Mouse (Mus musculus): ENCODE measurements around the gene Bfsp1. TPM values are rescaled to one million over a fixed set of nuclear protein-coding genes. Genes with fewer than 3 reads are reported as not detected.

Gene Bfsp1
- total and polyA plus RNA-seq, 3 experiments = 0.05 TPM; not detected in 2

GRCm38 (mm10) chr2:143847291-143847690, 15.7 kb downstream of the Bfsp1 start:
- no peak for DNase-seq (ENCODE audit: low spot score)
- H3K27me3 ChIP-seq (ENCODE audit: insufficient read depth, low read length) = peaks cover 4% of the 10 kb centered on the region; the same call in 1 of the 2 replicates
- H3K9me3 ChIP-seq (replicated peaks) = no peaks in the 10 kb centered on the region
- TF ChIP-seq CTCF (IDR thresholded peaks at IDR 0.05; ENCODE audit: low read depth, low read length) (no peak), TAL1 (conservative IDR thresholded peaks at IDR 0.05; ENCODE audit: low read depth, low read length) (no peak), GATA1 (IDR thresholded peaks at IDR 0.05; ENCODE audit: borderline replicate concordance, low read length) (no peak), POLR2AphosphoS5 (IDR thresholded peaks at IDR 0.05; ENCODE audit: insufficient replicate concordance, low read depth, low read length) (no peak), GATA2 (IDR thresholded peaks at IDR 0.05; ENCODE audit: borderline replicate concordance, low read depth, low read length) (no peak)
- H3K36me3 ChIP-seq (replicated peaks) = no peaks in the 10 kb centered on the region
- no peaks in the 10 kb centered on the region for H3K4me1 ChIP-seq (ENCODE audit: insufficient read depth, low read depth, low read length)
- H3K4me3 ChIP-seq (ENCODE audit: low read depth, low read length) = no peak overlapping the region
- ATAC-seq (ENCODE audit: extremely low read depth, insufficient number of reproducible peaks, low FRiP score, poor library complexity, severe bottlenecking) = no peak

GRCm38 (mm10) chr2:143846799-143847198, 16.2 kb downstream of the Bfsp1 start:
- Histone ChIP-seq H3K4me1 (ENCODE audit: insufficient read depth, low read depth, low read length) (no peaks in the 10 kb centered on the region), H3K4me3 (ENCODE audit: low read depth, low read length) (no peak overlapping the region), H3K9me3 (replicated peaks) (no peaks in the 10 kb centered on the region), H3K27me3 (ENCODE audit: insufficient read depth, low read length) (peaks cover 4% of the 10 kb centered on the region; the same call in 1 of the 2 replicates), H3K36me3 (replicated peaks) (no peaks in the 10 kb centered on the region)
- TF ChIP-seq POLR2AphosphoS5 (IDR thresholded peaks at IDR 0.05; ENCODE audit: insufficient replicate concordance, low read depth, low read length) = no peak
- no peak for TF ChIP-seq TAL1 (conservative IDR thresholded peaks at IDR 0.05; ENCODE audit: low read depth, low read length)
- TF ChIP-seq GATA2 (IDR thresholded peaks at IDR 0.05; ENCODE audit: borderline replicate concordance, low read depth, low read length) = no peak
- no peak for TF ChIP-seq CTCF (IDR thresholded peaks at IDR 0.05; ENCODE audit: low read depth, low read length)
- TF ChIP-seq GATA1 (IDR thresholded peaks at IDR 0.05; ENCODE audit: borderline replicate concordance, low read length) = no peak
- no peak for ATAC-seq (ENCODE audit: extremely low read depth, insufficient number of reproducible peaks, low FRiP score, poor library complexity, severe bottlenecking)
- DNase-seq (ENCODE audit: low spot score) = no peak

- no peaks in the 10 kb centered on the region for H3K36me3 ChIP-seq (replicated peaks)
- no peak for TF ChIP-seq GATA1 (IDR thresholded peaks at IDR 0.05; ENCODE audit: borderline replicate concordance, low read length)
- peaks cover 8% of the 10 kb centered on the region; the same call in 1 of the 2 replicates for H3K27me3 ChIP-seq (ENCODE audit: insufficient read depth, low read length)
- no peaks in the 10 kb centered on the region for H3K4me1 ChIP-seq (ENCODE audit: insufficient read depth, low read depth, low read length)
- no peak overlapping the region for H3K4me3 ChIP-seq (ENCODE audit: low read depth, low read length)
- no peaks in the 10 kb centered on the region for H3K9me3 ChIP-seq (replicated peaks)
- DNase-seq (ENCODE audit: low spot score) (no peak), ATAC-seq (ENCODE audit: extremely low read depth, insufficient number of reproducible peaks, low FRiP score, poor library complexity, severe bottlenecking) (no peak)
These were observed 18.2 kb downstream of the Bfsp1 start for GRCm38 (mm10) chr2:143844779-143845178.

GRCm38 (mm10) chr2:143841536-143841935, 21.4 kb downstream of the Bfsp1 start:
- Histone ChIP-seq H3K27me3 (ENCODE audit: insufficient read depth, low read length) (peaks cover 8% of the 10 kb centered on the region; the same call in 1 of the 2 replicates), H3K4me3 (ENCODE audit: low read depth, low read length) (no peak overlapping the region), H3K4me1 (ENCODE audit: insufficient read depth, low read depth, low read length) (peaks cover 4% of the 10 kb centered on the region; the same call in 1 of the 2 replicates), H3K36me3 (replicated peaks) (no peaks in the 10 kb centered on the region), H3K9me3 (replicated peaks) (no peaks in the 10 kb centered on the region)
- no peak for TF ChIP-seq TAL1 (conservative IDR thresholded peaks at IDR 0.05; ENCODE audit: low read depth, low read length)
- DNase-seq (ENCODE audit: low spot score) = no peak
- ATAC-seq (ENCODE audit: extremely low read depth, insufficient number of reproducible peaks, low FRiP score, poor library complexity, severe bottlenecking) = no peak

- DNase-seq (ENCODE audit: low spot score) = no peak
- peaks cover 4% of the 10 kb centered on the region; the same call in 1 of the 2 replicates for H3K4me1 ChIP-seq (ENCODE audit: insufficient read depth, low read depth, low read length)
- no peak overlapping the region for H3K4me3 ChIP-seq (ENCODE audit: low read depth, low read length)
- no peak for ATAC-seq (ENCODE audit: extremely low read depth, insufficient number of reproducible peaks, low FRiP score, poor library complexity, severe bottlenecking)
- TF ChIP-seq POLR2AphosphoS5 (IDR thresholded peaks at IDR 0.05; ENCODE audit: insufficient replicate concordance, low read depth, low read length) (no peak), GATA1 (IDR thresholded peaks at IDR 0.05; ENCODE audit: borderline replicate concordance, low read length) (no peak), TAL1 (conservative IDR thresholded peaks at IDR 0.05; ENCODE audit: low read depth, low read length) (no peak), GATA2 (IDR thresholded peaks at IDR 0.05; ENCODE audit: borderline replicate concordance, low read depth, low read length) (no peak), CTCF (IDR thresholded peaks at IDR 0.05; ENCODE audit: low read depth, low read length) (no peak)
- H3K27me3 ChIP-seq (ENCODE audit: insufficient read depth, low read length) = peaks cover 8% of the 10 kb centered on the region; the same call in 1 of the 2 replicates
- H3K9me3 ChIP-seq (replicated peaks) = no peaks in the 10 kb centered on the region
- H3K36me3 ChIP-seq (replicated peaks) = no peaks in the 10 kb centered on the region
These were observed 22.1 kb downstream of the Bfsp1 start for GRCm38 (mm10) chr2:143840895-143841294.

GRCm38 (mm10) chr2:143839458-143839857, 23.5 kb downstream of the Bfsp1 start:
- Histone ChIP-seq H3K4me3 (ENCODE audit: low read depth, low read length) (no peak overlapping the region), H3K9me3 (replicated peaks) (no peaks in the 10 kb centered on the region), H3K4me1 (ENCODE audit: insufficient read depth, low read depth, low read length) (peaks cover 4% of the 10 kb centered on the region; the same call in 1 of the 2 replicates), H3K27me3 (ENCODE audit: insufficient read depth, low read length) (peaks cover 8% of the 10 kb centered on the region; the same call in 1 of the 2 replicates), H3K36me3 (replicated peaks) (no peaks in the 10 kb centered on the region)
- TF ChIP-seq POLR2AphosphoS5 (IDR thresholded peaks at IDR 0.05; ENCODE audit: insufficient replicate concordance, low read depth, low read length) (no peak), TAL1 (conservative IDR thresholded peaks at IDR 0.05; ENCODE audit: low read depth, low read length) (no peak), GATA1 (IDR thresholded peaks at IDR 0.05; ENCODE audit: borderline replicate concordance, low read length) (no peak), GATA2 (IDR thresholded peaks at IDR 0.05; ENCODE audit: borderline replicate concordance, low read depth, low read length) (no peak), CTCF (IDR thresholded peaks at IDR 0.05; ENCODE audit: low read depth, low read length) (no peak)
- ATAC-seq (ENCODE audit: extremely low read depth, insufficient number of reproducible peaks, low FRiP score, poor library complexity, severe bottlenecking) (no peak), DNase-seq (ENCODE audit: low spot score) (no peak)

- Histone ChIP-seq H3K9me3 (replicated peaks) (no peaks in the 10 kb centered on the region), H3K27me3 (ENCODE audit: insufficient read depth, low read length) (peaks cover 8% of the 10 kb centered on the region; the same call in 1 of the 2 replicates), H3K36me3 (replicated peaks) (no peaks in the 10 kb centered on the region), H3K4me3 (ENCODE audit: low read depth, low read length) (no peak overlapping the region), H3K4me1 (ENCODE audit: insufficient read depth, low read depth, low read length) (peaks cover 4% of the 10 kb centered on the region; the same call in 1 of the 2 replicates)
- no peak for ATAC-seq (ENCODE audit: extremely low read depth, insufficient number of reproducible peaks, low FRiP score, poor library complexity, severe bottlenecking)
- no peak for DNase-seq (ENCODE audit: low spot score)
- TF ChIP-seq TAL1 (conservative IDR thresholded peaks at IDR 0.05; ENCODE audit: low read depth, low read length) (no peak), GATA2 (IDR thresholded peaks at IDR 0.05; ENCODE audit: borderline replicate concordance, low read depth, low read length) (no peak), GATA1 (IDR thresholded peaks at IDR 0.05; ENCODE audit: borderline replicate concordance, low read length) (no peak), CTCF (IDR thresholded peaks at IDR 0.05; ENCODE audit: low read depth, low read length) (no peak), POLR2AphosphoS5 (IDR thresholded peaks at IDR 0.05; ENCODE audit: insufficient replicate concordance, low read depth, low read length) (no peak)
These were observed 24.3 kb downstream of the Bfsp1 start for GRCm38 (mm10) chr2:143838698-143839097.
